Mouse (Mus musculus): ENCODE measurements around the gene Ispd. TPM values are rescaled to one million over a fixed set of nuclear protein-coding genes. Genes with fewer than 3 reads are reported as not detected.

Gene Ispd
- polyA plus RNA-seq, 1 experiment: not detected

DNA sequence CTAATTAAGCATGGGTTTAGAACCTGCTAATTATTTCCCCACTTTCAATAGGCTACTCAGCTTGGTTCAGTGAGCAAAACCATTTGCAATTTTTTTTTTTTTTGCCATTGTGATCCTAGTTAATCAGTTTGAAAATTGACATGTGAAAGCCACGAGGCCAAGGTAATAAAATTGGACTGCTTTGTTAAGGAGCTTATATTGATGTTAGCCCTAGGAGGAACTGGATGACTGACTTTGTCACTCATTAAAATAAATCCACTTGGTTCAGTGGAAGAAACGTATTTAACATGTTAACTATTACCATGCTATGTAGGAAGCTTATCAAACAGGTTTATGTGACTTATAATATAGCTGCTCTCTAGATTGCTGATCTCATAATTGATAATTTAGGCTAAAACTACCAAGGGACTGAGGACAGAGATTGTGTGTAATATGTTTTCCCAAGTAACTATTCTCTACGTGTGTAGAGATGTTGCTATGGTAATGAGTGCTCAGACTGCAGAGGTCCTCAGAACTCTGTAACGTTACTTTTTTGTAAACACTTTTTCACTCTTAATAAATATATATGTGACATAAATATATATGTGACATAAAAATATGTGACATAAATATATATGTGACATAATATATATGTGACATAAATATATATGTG lies 150.3 kb downstream of the Ispd start:
- no peak overlapping the region for H3K27ac ChIP-seq (ENCODE audit: insufficient read depth, low read depth, low read length)
- 37% methylated on average over 4 of the region's 4 CpGs for WGBS
- TF ChIP-seq CTCF (IDR thresholded peaks at IDR 0.05; ENCODE audit: insufficient read depth, low read depth, low read length) (no peak), POLR2A (IDR thresholded peaks at IDR 0.05; ENCODE audit: insufficient read depth, low read depth, low read length) (no peak)

DNA sequence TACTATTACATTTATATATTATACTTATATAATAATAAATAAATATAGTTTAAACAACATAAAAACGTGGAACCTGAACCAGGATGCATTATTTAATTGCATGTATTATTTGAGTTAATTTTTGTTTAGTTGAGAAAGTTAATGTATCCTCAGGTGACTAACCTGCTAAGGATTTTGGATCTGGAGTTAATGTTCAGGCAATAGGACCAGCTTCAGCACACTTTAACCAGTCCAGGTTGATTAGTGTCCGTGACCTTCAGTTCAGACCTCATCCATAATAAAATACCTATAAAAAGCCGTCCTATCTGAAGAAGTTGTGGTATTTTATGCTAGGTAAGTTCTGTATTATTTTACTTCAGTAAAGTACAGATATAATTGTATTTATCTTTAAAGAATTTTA lies 151.3 kb downstream of the Ispd start:
- H3K4me1 ChIP-seq (ENCODE audit: control insufficient read depth, insufficient read depth, low read length): no peaks in the 10 kb centered on the region
- no peak for TF ChIP-seq POLR2A (IDR thresholded peaks at IDR 0.05; ENCODE audit: insufficient read depth, low read depth, low read length)
- TF ChIP-seq CTCF (IDR thresholded peaks at IDR 0.05; ENCODE audit: insufficient read depth, low read depth, low read length): no peak
- H3K4me3 ChIP-seq (ENCODE audit: insufficient read depth, low read depth, low read length): no peak overlapping the region
- H3K27ac ChIP-seq (ENCODE audit: insufficient read depth, low read depth, low read length): no peak overlapping the region
- 94% methylated on average over 3 of the region's 3 CpGs for WGBS

More for the DNA sequence above, 150.3 kb downstream of the Ispd start:
- Histone ChIP-seq H3K4me1 (ENCODE audit: control insufficient read depth, insufficient read depth, low read length) (no peaks in the 10 kb centered on the region), H3K4me3 (ENCODE audit: insufficient read depth, low read depth, low read length) (no peak overlapping the region)

DNA sequence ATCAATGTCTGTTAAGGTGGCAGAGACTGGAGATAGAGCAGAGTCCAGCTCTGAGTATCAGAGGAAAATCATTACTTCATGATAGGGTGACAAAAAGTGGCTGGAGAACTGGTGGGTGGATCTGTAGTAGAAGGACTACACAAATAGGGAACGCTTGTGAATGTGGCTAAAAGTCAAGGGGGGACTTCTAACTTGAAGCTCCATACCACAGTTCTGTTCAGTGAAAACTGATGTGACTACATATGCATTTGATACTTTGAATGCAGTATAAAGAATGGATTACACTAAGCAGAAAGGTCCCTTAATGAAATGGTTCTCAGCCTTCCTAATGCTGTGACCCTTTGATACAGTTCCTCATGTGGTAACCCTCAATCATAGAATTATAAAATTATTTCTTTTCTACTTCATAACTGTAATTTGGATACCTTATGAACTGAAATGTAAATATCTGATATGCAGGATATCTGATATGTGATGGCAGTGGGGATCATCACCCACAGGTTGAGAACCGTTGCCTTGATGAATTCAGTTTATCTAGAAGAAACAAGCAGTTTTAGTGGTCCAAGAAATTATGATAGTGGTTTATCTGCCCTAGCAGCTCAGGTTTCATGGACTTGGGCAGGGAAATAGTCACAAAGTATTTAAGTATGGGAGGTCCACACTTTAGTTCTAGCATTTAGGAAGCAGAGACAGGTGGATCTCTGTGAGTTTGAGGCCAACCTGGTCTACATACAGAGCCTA lies 152.1 kb downstream of the Ispd start:
- no peak for TF ChIP-seq CTCF (IDR thresholded peaks at IDR 0.05; ENCODE audit: insufficient read depth, low read depth, low read length)
- no peak for TF ChIP-seq POLR2A (IDR thresholded peaks at IDR 0.05; ENCODE audit: insufficient read depth, low read depth, low read length)
- no peak overlapping the region for H3K27ac ChIP-seq (ENCODE audit: insufficient read depth, low read depth, low read length)
- WGBS: 94% methylated on average over 2 of the region's 2 CpGs

DNA sequence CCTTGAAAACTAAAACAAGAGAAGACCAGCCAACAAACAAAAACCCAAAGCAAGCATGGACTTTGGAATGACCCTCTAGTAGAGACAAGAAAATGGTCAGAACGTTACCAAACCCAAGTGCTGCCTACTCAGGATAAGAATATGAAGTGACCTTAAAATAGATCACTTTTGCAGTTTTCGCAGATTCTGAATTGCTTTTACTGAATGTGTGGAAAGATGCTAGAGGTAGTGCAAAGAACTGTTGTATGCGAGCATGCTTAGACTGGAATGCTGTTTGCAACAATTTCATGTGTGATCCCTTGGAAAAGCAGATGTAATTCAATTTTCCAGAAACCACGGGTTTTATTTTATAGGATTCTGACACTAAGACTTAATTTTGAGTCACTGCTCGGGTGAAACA lies 153.3 kb downstream of the Ispd start:
- H3K4me1 ChIP-seq (ENCODE audit: control insufficient read depth, insufficient read depth, low read length): no peaks in the 10 kb centered on the region
- H3K4me3 ChIP-seq (ENCODE audit: insufficient read depth, low read depth, low read length): no peak overlapping the region
- H3K27ac ChIP-seq (ENCODE audit: insufficient read depth, low read depth, low read length): no peak overlapping the region
- TF ChIP-seq CTCF (IDR thresholded peaks at IDR 0.05; ENCODE audit: insufficient read depth, low read depth, low read length) (no peak), POLR2A (IDR thresholded peaks at IDR 0.05; ENCODE audit: insufficient read depth, low read depth, low read length) (no peak)
- 89% methylated on average over 5 of the region's 5 CpGs for WGBS

More for the DNA sequence above, 152.1 kb downstream of the Ispd start:
- no peaks in the 10 kb centered on the region for H3K4me1 ChIP-seq (ENCODE audit: control insufficient read depth, insufficient read depth, low read length)
- H3K4me3 ChIP-seq (ENCODE audit: insufficient read depth, low read depth, low read length): no peak overlapping the region

DNA sequence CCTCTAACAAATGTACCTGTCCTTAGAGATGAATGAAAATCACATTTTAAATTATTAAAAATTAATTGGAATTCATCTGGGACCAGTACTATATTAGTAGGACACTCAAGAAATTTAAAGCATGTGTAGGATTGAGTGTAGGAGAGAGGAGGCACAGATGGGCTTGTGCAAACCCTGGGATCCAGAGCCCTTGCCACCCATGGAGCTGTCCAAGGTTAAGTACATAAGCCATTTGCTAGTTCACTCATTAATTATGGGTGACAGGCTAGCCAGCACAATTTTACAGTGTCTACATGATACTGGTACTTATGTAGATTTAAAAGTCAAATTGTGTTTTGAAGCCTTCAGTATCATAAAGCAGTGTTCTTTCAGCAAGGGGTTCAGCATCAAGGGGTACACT lies 164.1 kb downstream of the Ispd start:
- TF ChIP-seq POLR2A (IDR thresholded peaks at IDR 0.05; ENCODE audit: insufficient read depth, low read depth, low read length) (no peak), CTCF (IDR thresholded peaks at IDR 0.05; ENCODE audit: insufficient read depth, low read depth, low read length) (no peak)
- H3K4me3 ChIP-seq (ENCODE audit: insufficient read depth, low read depth, low read length): no peak overlapping the region
- no peak overlapping the region for H3K27ac ChIP-seq (ENCODE audit: insufficient read depth, low read depth, low read length)
- no peaks in the 10 kb centered on the region for H3K4me1 ChIP-seq (ENCODE audit: control insufficient read depth, insufficient read depth, low read length)

DNA sequence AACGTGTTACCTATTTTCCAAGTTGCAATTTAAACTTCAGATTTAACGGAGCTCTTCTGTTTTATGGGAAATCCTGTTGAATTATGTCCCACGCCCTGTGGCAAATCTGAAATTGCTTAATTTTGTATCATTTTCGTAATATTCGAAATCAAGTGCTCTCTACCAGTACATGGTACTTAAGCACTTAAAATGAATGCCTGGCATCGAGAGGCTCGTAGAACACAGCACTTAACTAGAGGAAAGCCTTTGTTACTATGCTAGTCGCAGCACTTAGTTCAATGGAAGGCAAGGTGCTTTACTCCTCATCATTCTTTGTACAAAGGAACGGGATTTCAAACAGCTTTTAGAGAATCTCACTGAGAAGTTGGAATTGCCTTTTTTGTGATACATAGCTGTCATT lies 168.2 kb downstream of the Ispd start:
- no peak for TF ChIP-seq CTCF (IDR thresholded peaks at IDR 0.05; ENCODE audit: insufficient read depth, low read depth, low read length)
- no peak for TF ChIP-seq POLR2A (IDR thresholded peaks at IDR 0.05; ENCODE audit: insufficient read depth, low read depth, low read length)
- 90% methylated on average over 9 of the region's 9 CpGs for WGBS
- H3K4me3 ChIP-seq (ENCODE audit: insufficient read depth, low read depth, low read length): no peak overlapping the region
- H3K4me1 ChIP-seq (ENCODE audit: control insufficient read depth, insufficient read depth, low read length): no peaks in the 10 kb centered on the region
- no peak overlapping the region for H3K27ac ChIP-seq (ENCODE audit: insufficient read depth, low read depth, low read length)

DNA sequence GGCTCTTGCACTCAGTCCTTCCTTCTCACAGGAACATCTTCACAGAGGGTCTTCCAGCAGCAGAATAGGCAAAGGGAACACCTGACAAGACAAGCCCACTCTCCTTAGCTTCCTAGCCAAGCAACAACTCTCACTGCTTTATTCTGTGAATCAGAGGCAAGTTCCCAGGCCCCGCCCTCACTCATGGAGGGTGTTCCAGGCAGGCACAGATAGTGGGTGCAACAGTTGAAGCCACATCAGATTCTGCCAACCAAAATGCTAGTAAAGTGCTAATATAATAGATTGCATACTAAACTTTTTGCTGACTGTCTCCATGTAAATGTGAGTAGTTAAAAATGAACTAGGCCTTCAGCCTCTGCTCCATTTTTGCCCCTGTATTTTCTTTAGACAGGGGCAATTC lies 173.4 kb downstream of the Ispd start:
- H3K4me1 ChIP-seq (ENCODE audit: control insufficient read depth, insufficient read depth, low read length): no peaks in the 10 kb centered on the region
- TF ChIP-seq CTCF (IDR thresholded peaks at IDR 0.05; ENCODE audit: insufficient read depth, low read depth, low read length) (no peak), POLR2A (IDR thresholded peaks at IDR 0.05; ENCODE audit: insufficient read depth, low read depth, low read length) (no peak)
- H3K4me3 ChIP-seq (ENCODE audit: insufficient read depth, low read depth, low read length): no peak overlapping the region
- H3K27ac ChIP-seq (ENCODE audit: insufficient read depth, low read depth, low read length): no peak overlapping the region
- WGBS: 100% methylated on average over 1 of the region's 1 CpGs

DNA sequence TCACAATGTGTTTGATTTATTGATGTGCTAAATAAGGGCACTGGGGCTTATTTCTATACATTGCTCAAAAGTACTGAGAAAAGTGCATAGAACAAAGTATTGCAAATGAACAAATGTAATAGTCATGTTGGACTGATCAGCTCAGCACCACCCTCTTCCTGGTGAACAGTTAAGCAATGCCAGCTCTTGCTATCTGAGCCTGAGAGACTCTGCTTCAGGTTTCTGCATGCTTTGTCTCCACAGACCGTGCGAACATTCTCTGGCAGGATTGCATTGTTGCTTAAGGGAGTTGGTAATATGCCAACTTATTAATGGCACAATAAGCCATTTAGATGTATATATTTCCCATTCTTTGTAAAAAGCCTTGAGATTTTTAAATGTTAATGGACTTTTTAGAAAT lies 182.9 kb downstream of the Ispd start:
- H3K4me1 ChIP-seq (ENCODE audit: control insufficient read depth, insufficient read depth, low read length): no peaks in the 10 kb centered on the region

DNA sequence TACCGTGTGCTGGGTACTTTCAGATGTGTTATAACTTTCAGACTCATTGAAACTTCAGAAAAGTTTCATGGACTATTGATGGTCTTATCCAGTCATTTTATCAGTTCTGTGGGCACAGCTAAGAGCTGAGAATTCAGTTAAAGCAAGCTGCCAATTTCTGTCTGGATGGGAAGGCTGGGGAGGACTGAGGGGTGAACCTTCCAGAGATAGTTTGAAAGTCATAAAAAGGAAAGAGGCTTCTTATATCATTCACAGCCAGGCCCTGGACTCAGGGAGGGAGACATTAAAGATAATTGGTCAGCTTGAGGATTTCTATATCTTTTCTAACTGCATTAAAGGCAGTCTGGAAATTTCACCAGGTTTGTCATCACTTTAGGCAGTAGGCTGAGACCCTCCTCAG lies 185.7 kb downstream of the Ispd start:
- H3K4me3 ChIP-seq (ENCODE audit: insufficient read depth, low read depth, low read length): no peak overlapping the region
- no peaks in the 10 kb centered on the region for H3K4me1 ChIP-seq (ENCODE audit: control insufficient read depth, insufficient read depth, low read length)
- 100% methylated on average over 1 of the region's 1 CpGs for WGBS
- H3K27ac ChIP-seq (ENCODE audit: insufficient read depth, low read depth, low read length): no peak overlapping the region
- TF ChIP-seq CTCF (IDR thresholded peaks at IDR 0.05; ENCODE audit: insufficient read depth, low read depth, low read length) (no peak), POLR2A (IDR thresholded peaks at IDR 0.05; ENCODE audit: insufficient read depth, low read depth, low read length) (no peak)

More for the DNA sequence above, 182.9 kb downstream of the Ispd start:
- TF ChIP-seq POLR2A (IDR thresholded peaks at IDR 0.05; ENCODE audit: insufficient read depth, low read depth, low read length) (no peak), CTCF (IDR thresholded peaks at IDR 0.05; ENCODE audit: insufficient read depth, low read depth, low read length) (no peak)
- no peak overlapping the region for H3K27ac ChIP-seq (ENCODE audit: insufficient read depth, low read depth, low read length)
- 69% methylated on average over 2 of the region's 2 CpGs for WGBS
- H3K4me3 ChIP-seq (ENCODE audit: insufficient read depth, low read depth, low read length): no peak overlapping the region

Data from olfactory bulb, adult 2 months (tissue).